Mouse (Mus musculus): ENCODE data around the gene Atp2a2. TPM values are rescaled to one million over a fixed set of nuclear protein-coding genes. Genes with fewer than 3 reads are reported as not detected.
A peak's percentile ranks its signal among the peaks of the same experiment; 100 is the strongest.

The Atp2a2 gene
- total and polyA plus RNA-seq, 3 experiments, result 61.6 to 158 (median 80.9) TPM

DNA sequence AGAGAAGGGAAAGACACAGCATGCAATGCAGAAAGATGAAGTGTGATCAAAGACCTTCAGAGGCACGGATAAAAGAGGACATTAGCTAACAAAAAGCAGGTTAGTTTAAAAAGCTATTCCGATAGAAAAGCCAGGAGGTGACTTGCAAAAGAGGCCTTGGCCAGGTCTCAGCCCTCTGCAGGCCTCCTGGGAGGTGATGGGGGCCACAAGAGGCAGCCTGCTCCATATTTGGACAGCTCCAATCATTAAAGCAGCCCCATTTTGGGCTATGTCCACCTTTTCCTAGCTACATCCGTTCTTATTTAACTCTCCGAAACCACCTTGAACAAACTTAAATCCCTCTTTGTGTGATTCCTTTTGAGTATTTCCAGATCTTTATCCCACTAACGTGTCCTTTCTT lies 3.5 kb upstream of the Atp2a2 start:
- no peak overlapping the region for H3K4me3 ChIP-seq (replicated peaks in 1 of 3; ENCODE audit: low read depth in 2 of 3, low read length in 2 of 3, poor library complexity in 1 of 3)
- dilution Hi-C loops (cut with MboI; ENCODE audit: extremely low pct_ligation_motif_present, extremely low pct_unique_long_range_greater_than_20kb, low sequenced_read_pairs), result no loop called here

GRCm38 (mm10) chr5:122503760-122504119 lies 1.7 kb upstream of the Atp2a2 start:
- Histone ChIP-seq H3K4me2 (ENCODE audit: insufficient read depth, low read depth, poor library complexity, severe bottlenecking) (peak overlapping the region; percentile 45; the same call in 1 of the 2 replicates), H3K27me3 (replicated peaks) (no peaks in the 10 kb centered on the region), H3K27ac (ENCODE audit: insufficient read depth, low read depth) (no peak overlapping the region), H3K9me3 (replicated peaks; ENCODE audit: low read length) (peaks cover 8% of the 10 kb centered on the region), H3K4me3 (replicated peaks in 1 of 3; ENCODE audit: low read depth in 2 of 3, low read length in 2 of 3, poor library complexity in 1 of 3) (no peak overlapping the region), H3K79me2 (replicated peaks; ENCODE audit: control insufficient read depth, extremely low read depth, insufficient read depth, poor library complexity, severe bottlenecking) (peaks cover 17% of the 10 kb centered on the region), H3K4me1 (ENCODE audit: control insufficient read depth in 1 of 2, insufficient read depth in 2 of 2) (peaks cover 3 to 24% of the 10 kb centered on the region in 2 experiments), H3K36me3 (replicated peaks in 1 of 2; ENCODE audit: control insufficient read depth in 1 of 2, insufficient read depth in 1 of 2, low read length in 1 of 2) (peaks cover 0 to 2% of the 10 kb centered on the region in 2 experiments), H3K9ac (ENCODE audit: insufficient read depth, low read depth) (no peak overlapping the region)
- TF ChIP-seq ZC3H11A (IDR thresholded peaks at IDR 0.05; ENCODE audit: low read depth, low read length) (no peak), CTCF (conservative IDR thresholded peaks at IDR 0.05 in 1 of 2, IDR thresholded peaks at IDR 0.05 in 1 of 2; ENCODE audit: low read depth in 2 of 2, low read length in 2 of 2) (no peak), JUND (conservative IDR thresholded peaks at IDR 0.05; ENCODE audit: low read depth, low read length) (no peak), MYC (IDR thresholded peaks at IDR 0.05; ENCODE audit: low read depth, low read length) (no peak), ZNF384 (IDR thresholded peaks at IDR 0.05; ENCODE audit: low read depth, low read length) (no peak), RAD21 (IDR thresholded peaks at IDR 0.05; ENCODE audit: low read depth, low read length) (no peak), ETS1 (conservative IDR thresholded peaks at IDR 0.05; ENCODE audit: low read depth, low read length) (no peak), MAX (IDR thresholded peaks at IDR 0.05; ENCODE audit: low read length) (no peak), NRF1 (IDR thresholded peaks at IDR 0.05; ENCODE audit: low read depth, low read length) (no peak), HCFC1 (IDR thresholded peaks at IDR 0.05; ENCODE audit: low read depth, low read length) (no peak), EP300 (IDR thresholded peaks at IDR 0.05; ENCODE audit: low read length) (no peak), MEF2A (IDR thresholded peaks at IDR 0.05; ENCODE audit: borderline replicate concordance, low read depth, low read length) (no peak), RCOR1 (conservative IDR thresholded peaks at IDR 0.05; ENCODE audit: low read depth, low read length) (no peak), ZMIZ1 (IDR thresholded peaks at IDR 0.05; ENCODE audit: low read depth, low read length) (no peak), PAX5 (IDR thresholded peaks at IDR 0.05; ENCODE audit: low read length) (no peak)
- in situ Hi-C loops (cut with MboI; ENCODE audit: low pct_ligation_motif_present, low pct_unique_long_range_greater_than_20kb, low sequenced_read_pairs), result loop anchor here (25.0 kb wide), 1 partner anchor 109 kb away; the partner anchor contains the start of gene Ift81
- dilution Hi-C loops (cut with MboI; ENCODE audit: extremely low pct_ligation_motif_present, extremely low pct_unique_long_range_greater_than_20kb, low sequenced_read_pairs), result no loop called here
- no peak for DNase-seq (ENCODE audit: extremely low read depth)

More for the DNA sequence above, 3.5 kb upstream of the Atp2a2 start:
- in situ Hi-C loops (cut with MboI; ENCODE audit: low pct_ligation_motif_present, low pct_unique_long_range_greater_than_20kb, low sequenced_read_pairs), result loop anchor here (25.0 kb wide), 1 partner anchor 107 kb away; the partner anchor contains the start of gene Ift81
- peaks cover 8% of the 10 kb centered on the region for H3K9me3 ChIP-seq (replicated peaks; ENCODE audit: low read length)
- no peak for TF ChIP-seq TBP (conservative IDR thresholded peaks at IDR 0.05; ENCODE audit: low read depth, low read length)
- no peak for TF ChIP-seq POLR2A (IDR thresholded peaks at IDR 0.05; ENCODE audit: low read depth, low read length)
- no peak for TF ChIP-seq NRF1 (IDR thresholded peaks at IDR 0.05; ENCODE audit: low read depth, low read length)
- TF ChIP-seq TCF12 (IDR thresholded peaks at IDR 0.05; ENCODE audit: low read depth, low read length), result no peak
- TF ChIP-seq SIN3A (IDR thresholded peaks at IDR 0.05; ENCODE audit: low read length), result no peak
- TF ChIP-seq ZNF384 (IDR thresholded peaks at IDR 0.05; ENCODE audit: low read depth, low read length), result no peak
- no peak for TF ChIP-seq PAX5 (IDR thresholded peaks at IDR 0.05; ENCODE audit: low read length)
- no peak for TF ChIP-seq MAX (IDR thresholded peaks at IDR 0.05; ENCODE audit: low read length)
- TF ChIP-seq RCOR1 (conservative IDR thresholded peaks at IDR 0.05; ENCODE audit: low read depth, low read length), result no peak
- TF ChIP-seq USF2 (conservative IDR thresholded peaks at IDR 0.05; ENCODE audit: low read depth, low read length), result no peak
- TF ChIP-seq MXI1 (IDR thresholded peaks at IDR 0.05; ENCODE audit: low read depth, low read length), result no peak
- no peak for TF ChIP-seq KAT2A (IDR thresholded peaks at IDR 0.05; ENCODE audit: insufficient replicate concordance, low read length)
- TF ChIP-seq MEF2A (IDR thresholded peaks at IDR 0.05; ENCODE audit: borderline replicate concordance, low read depth, low read length), result no peak
- TF ChIP-seq ELF1 (IDR thresholded peaks at IDR 0.05; ENCODE audit: low read depth, low read length), result no peak
- no peak for TF ChIP-seq RAD21 (IDR thresholded peaks at IDR 0.05; ENCODE audit: low read depth, low read length)
- no peak for TF ChIP-seq MYC (IDR thresholded peaks at IDR 0.05; ENCODE audit: low read depth, low read length)
- no peak for TF ChIP-seq HCFC1 (IDR thresholded peaks at IDR 0.05; ENCODE audit: low read depth, low read length)
- no peak for DNase-seq (ENCODE audit: extremely low read depth)
- H3K9ac ChIP-seq (ENCODE audit: insufficient read depth, low read depth), result no peak overlapping the region
- H3K4me2 ChIP-seq (ENCODE audit: insufficient read depth, low read depth, poor library complexity, severe bottlenecking), result no peak overlapping the region
- H3K36me3 ChIP-seq (replicated peaks in 1 of 2; ENCODE audit: control insufficient read depth in 1 of 2, insufficient read depth in 1 of 2, low read length in 1 of 2), result no peaks in the 10 kb centered on the region
- H3K79me2 ChIP-seq (replicated peaks; ENCODE audit: control insufficient read depth, extremely low read depth, insufficient read depth, poor library complexity, severe bottlenecking), result peaks cover 10% of the 10 kb centered on the region
- peaks cover 9 to 12% of the 10 kb centered on the region in 2 experiments for H3K4me1 ChIP-seq (ENCODE audit: control insufficient read depth in 1 of 2, insufficient read depth in 2 of 2)
- H3K27me3 ChIP-seq (replicated peaks), result no peaks in the 10 kb centered on the region
- H3K27ac ChIP-seq (ENCODE audit: insufficient read depth, low read depth), result no peak overlapping the region

Measured in CH12.LX (cell line).